Mouse (Mus musculus) hindbrain, embryonic 14.5 days (tissue): ENCODE measurements around the gene Psmg1. TPM values are rescaled to one million over a fixed set of nuclear protein-coding genes. Genes with fewer than 3 reads are reported as not detected.
"Not testable (repeated sequence)": the region's sequence is repeated elsewhere in the genome, so short reads cannot be mapped to it uniquely, and the experiment has no call there.

Experiments
- ATAC-seq: fragments of 200-750 bp; cut with Nextera tagmentation; 2 replicates; pipeline ENCODE4 v1.8.0; 2017; ENCODE audit warnings: moderate number of reproducible peaks, mild to moderate bottlenecking, moderate TSS enrichment, moderate library complexity; ENCODE audit not compliant: low FRiP score
- DNase-seq: peaks from one replicate; pipeline ENCODE4 v3.0.0-alpha.2; 2015; ENCODE audit warnings: low spot score
- H3K27ac ChIP-seq: fragments of 300-500 bp; sonication (generic); 2 replicates; pipeline ENCODE4 v1.5.1; 2014; ENCODE audit warnings: mild to moderate bottlenecking, moderate library complexity
- H3K27me3 ChIP-seq: fragments of 300-500 bp; sonication (generic); 2 replicates; pipeline ENCODE4 v1.6.1; 2014; ENCODE audit warnings: mild to moderate bottlenecking, low read length, mixed read lengths; ENCODE audit not compliant: control insufficient read depth, insufficient read depth
- H3K36me3 ChIP-seq: fragments of 300-500 bp; sonication (generic); replicated peaks from 2 replicates; pipeline ENCODE4 v1.6.1; 2014; ENCODE audit not compliant: control insufficient read depth, insufficient read depth
- H3K4me1 ChIP-seq: fragments of 300-500 bp; sonication (generic); replicated peaks from 2 replicates; pipeline ENCODE4 v1.6.1; 2014; ENCODE audit warnings: antibody characterized with exemption, low read length, mixed read lengths; ENCODE audit not compliant: control insufficient read depth, insufficient read depth
- H3K4me2 ChIP-seq: fragments of 300-500 bp; sonication (generic); replicated peaks from 2 replicates; pipeline ENCODE4 v1.6.1; 2014; ENCODE audit warnings: mild to moderate bottlenecking, moderate library complexity
- H3K4me3 ChIP-seq: fragments of 300-500 bp; sonication (generic); replicated peaks from 2 replicates; pipeline ENCODE4 v1.5.1; 2014; ENCODE audit warnings: mild to moderate bottlenecking, low read length
- H3K9ac ChIP-seq: fragments of 300-500 bp; sonication (generic); 2 replicates; pipeline ENCODE4 v1.6.1; 2014
- H3K9me3 ChIP-seq: fragments of 300-500 bp; sonication (generic); 2 replicates; pipeline ENCODE4 v1.6.1; 2016; ENCODE audit warnings: low read length; ENCODE audit not compliant: control insufficient read depth
- WGBS: fragments of 180-500 bp; shearing (Covaris S2); extraction: QIAGEN DNeasy Blood & Tissue Kit; methylation state at CpG from one replicate; pipeline ENCODE4 v1.1.7; 2014; 5-methylcytosine and 5-hydroxymethylcytosine counted together
- polyA plus RNA-seq: library from polyadenylated mRNA; unstranded; fragments of >200 nt; fragmentation: Nextera tagmentation; extraction: Ambion mirVana; gene quantifications from 2 replicates; pipeline ENCODE4 v1.2.1, GENCODE M21; 2014

Gene Psmg1
- polyA plus RNA-seq, 1 experiment from 2014 or later, result 67.7 TPM

DNA sequence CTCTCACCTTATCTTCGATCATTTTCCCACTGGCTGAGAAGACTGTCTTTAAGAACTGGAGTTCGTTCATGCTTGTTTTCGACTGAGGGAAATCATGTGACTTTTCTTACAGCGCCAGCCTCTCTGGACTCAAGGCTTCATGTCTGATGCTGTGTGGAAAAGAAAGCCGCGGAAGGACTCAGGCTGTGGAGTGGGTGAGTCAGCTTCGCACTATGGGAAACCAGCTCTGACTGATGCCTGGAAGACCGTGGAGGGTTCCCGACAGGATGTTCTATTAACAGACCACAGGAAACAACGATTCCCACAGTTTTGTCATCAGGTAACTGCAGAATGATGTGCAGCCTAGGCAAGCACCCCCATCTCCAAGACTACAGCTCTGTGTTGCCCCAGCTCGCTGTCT, 23.3 kb downstream of the Psmg1 start:
- H3K9ac ChIP-seq, result no peak overlapping the region
- DNase-seq (no peak), ATAC-seq (no peak)
- H3K4me1 ChIP-seq, result no peaks in the 10 kb centered on the region
- no peaks in the 10 kb centered on the region for H3K27me3 ChIP-seq
- H3K4me2 ChIP-seq, result no peak overlapping the region
- no peaks in the 10 kb centered on the region for H3K9me3 ChIP-seq
- no peak overlapping the region for H3K4me3 ChIP-seq
- H3K36me3 ChIP-seq, result no peaks in the 10 kb centered on the region
- no peak overlapping the region for H3K27ac ChIP-seq
- 88% methylated on average over 11 of the region's 11 CpGs for WGBS

DNA sequence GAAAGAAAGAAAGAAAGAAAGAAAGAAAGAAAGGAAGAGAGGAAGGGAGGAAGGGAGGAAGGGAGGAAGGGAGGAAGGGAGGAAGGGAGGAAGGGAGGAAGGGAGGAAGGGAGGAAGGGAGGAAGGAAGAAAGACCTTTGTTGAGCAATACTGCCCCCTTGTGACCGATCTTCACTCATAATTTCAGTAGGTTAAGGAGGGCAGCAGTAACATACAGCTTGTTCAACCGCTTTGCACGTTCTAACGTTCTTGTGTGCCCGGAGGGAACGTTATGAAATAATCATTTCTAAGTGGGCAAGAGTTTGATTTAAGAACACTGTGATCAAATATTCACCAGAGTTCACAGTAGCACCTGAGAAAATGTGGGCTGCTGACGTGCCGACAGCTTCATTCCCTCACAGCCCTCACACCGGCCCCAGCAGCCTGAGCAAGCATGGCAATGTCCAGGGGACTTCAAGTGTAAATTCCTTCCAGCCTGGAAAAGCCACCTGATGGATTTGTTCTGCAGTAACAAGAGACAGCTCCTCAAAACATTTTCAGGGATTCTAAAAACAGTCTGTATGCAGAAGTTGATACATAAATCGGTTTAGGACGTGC, 26.2 kb downstream of the Psmg1 start:
- H3K4me3 ChIP-seq, result no peak overlapping the region
- H3K9ac ChIP-seq, result no peak overlapping the region
- no peaks in the 10 kb centered on the region for H3K9me3 ChIP-seq
- no peaks in the 10 kb centered on the region for H3K4me1 ChIP-seq
- H3K4me2 ChIP-seq, result no peak overlapping the region
- no peaks in the 10 kb centered on the region for H3K27me3 ChIP-seq
- 64% methylated on average over 11 of the region's 11 CpGs for WGBS
- DNase-seq, result peak; percentile 65
- H3K27ac ChIP-seq, result no peak overlapping the region
- no peak for ATAC-seq
- H3K36me3 ChIP-seq, result no peaks in the 10 kb centered on the region

DNA sequence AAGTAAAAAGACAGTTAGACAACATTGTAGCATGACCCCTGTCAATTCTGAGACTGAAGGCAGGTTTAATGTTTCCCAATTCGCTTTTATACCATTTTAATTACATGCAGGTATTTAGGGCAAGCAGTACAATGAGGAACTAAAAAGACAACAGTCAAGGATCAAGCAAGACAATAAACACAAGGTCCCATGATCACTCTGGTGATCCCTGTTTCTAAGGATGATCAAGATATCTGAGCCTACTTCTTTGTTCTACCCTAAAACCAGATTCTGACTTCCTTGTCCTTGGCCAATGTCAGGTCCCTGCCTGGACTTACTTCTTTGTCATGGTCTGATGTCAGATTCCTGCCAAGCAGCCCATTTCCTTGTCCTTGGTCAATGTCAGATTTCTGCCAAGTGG, 29.3 kb downstream of the Psmg1 start:
- not testable (repeated sequence) for H3K27ac ChIP-seq, H3K4me2 ChIP-seq, H3K9me3 ChIP-seq, ATAC-seq, H3K4me3 ChIP-seq, H3K9ac ChIP-seq, H3K27me3 ChIP-seq, H3K4me1 ChIP-seq, DNase-seq, H3K36me3 ChIP-seq
- 66% methylated on average over 1 of the region's 1 CpGs for WGBS

DNA sequence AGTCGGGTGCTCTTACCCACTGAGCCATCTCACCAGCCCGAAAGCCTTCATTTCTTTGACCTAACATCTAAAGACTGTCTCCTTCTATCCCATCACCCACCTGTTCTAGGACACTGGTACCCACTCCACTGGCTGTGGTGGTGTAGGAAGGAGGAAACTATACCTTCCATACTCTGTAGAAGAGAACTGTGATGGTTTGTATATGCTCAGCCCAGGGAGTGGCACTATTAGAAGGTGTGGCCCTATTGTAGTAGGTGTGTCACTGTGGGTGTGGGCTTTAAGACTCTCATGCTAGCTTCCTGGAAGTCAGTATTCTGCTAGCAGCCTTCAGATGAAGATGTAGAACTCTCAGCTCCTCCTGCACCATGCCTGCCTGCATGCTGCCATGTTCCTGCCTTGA, 30.1 kb downstream of the Psmg1 start:
- not testable (repeated sequence) for H3K9ac ChIP-seq, H3K9me3 ChIP-seq, H3K36me3 ChIP-seq, ATAC-seq, H3K27me3 ChIP-seq, DNase-seq, H3K4me1 ChIP-seq, H3K4me2 ChIP-seq, H3K27ac ChIP-seq, H3K4me3 ChIP-seq
- 95% methylated on average over 2 of the region's 2 CpGs for WGBS

DNA sequence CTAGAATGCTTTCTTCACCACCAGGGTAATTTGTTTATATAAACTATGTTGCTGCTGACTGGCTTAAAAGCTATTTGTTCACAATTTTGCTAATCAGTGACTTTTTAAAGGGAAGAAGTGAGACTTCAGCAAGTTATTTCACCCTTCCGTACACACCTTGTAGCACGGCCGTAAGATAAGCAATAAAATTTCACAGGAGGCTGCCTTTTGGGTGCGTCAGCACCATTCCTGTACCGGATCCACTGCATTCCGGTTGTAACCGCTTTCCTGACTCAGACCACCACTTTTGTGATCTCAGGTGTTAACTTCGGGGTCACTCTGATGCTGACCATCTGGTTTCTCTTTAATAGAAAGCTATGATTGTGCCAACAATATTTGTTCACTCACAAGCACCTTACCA, 32.7 kb downstream of the Psmg1 start:
- Histone ChIP-seq H3K9me3 (no peaks in the 10 kb centered on the region), H3K4me3 (no peak overlapping the region), H3K27me3 (no peaks in the 10 kb centered on the region), H3K4me2 (no peak overlapping the region), H3K9ac (no peak overlapping the region), H3K4me1 (no peaks in the 10 kb centered on the region), H3K27ac (no peak overlapping the region), H3K36me3 (no peaks in the 10 kb centered on the region)
- ATAC-seq, result no peak
- WGBS, result 88% methylated on average over 8 of the region's 8 CpGs
- DNase-seq, result no peak

DNA sequence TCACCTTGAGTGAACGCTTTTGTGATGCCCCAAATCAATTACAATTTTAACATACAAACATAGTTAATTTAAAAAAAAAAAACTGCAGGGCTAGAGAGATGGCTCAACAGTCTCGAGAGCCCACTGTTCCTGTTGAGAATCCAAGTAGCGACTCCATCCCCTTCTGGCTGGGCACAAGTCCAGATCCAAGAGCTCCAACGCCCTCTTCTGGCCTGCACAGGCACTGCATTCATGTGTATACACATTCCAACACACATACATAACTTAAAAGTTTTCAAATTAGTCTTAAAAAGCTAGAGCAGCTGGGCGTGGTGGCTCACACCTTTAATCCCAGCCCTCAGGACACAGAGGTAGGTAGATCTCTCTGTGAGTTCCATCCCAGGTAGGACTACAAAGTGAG, 34.1 kb downstream of the Psmg1 start:
- H3K27ac ChIP-seq, result no peak overlapping the region
- no peaks in the 10 kb centered on the region for H3K4me1 ChIP-seq
- no peak overlapping the region for H3K4me2 ChIP-seq
- 73% methylated on average over 5 of the region's 5 CpGs for WGBS
- no peaks in the 10 kb centered on the region for H3K9me3 ChIP-seq
- no peaks in the 10 kb centered on the region for H3K27me3 ChIP-seq
- no peak overlapping the region for H3K9ac ChIP-seq
- H3K36me3 ChIP-seq, result no peaks in the 10 kb centered on the region
- no peak overlapping the region for H3K4me3 ChIP-seq
- ATAC-seq (no peak), DNase-seq (no peak)

DNA sequence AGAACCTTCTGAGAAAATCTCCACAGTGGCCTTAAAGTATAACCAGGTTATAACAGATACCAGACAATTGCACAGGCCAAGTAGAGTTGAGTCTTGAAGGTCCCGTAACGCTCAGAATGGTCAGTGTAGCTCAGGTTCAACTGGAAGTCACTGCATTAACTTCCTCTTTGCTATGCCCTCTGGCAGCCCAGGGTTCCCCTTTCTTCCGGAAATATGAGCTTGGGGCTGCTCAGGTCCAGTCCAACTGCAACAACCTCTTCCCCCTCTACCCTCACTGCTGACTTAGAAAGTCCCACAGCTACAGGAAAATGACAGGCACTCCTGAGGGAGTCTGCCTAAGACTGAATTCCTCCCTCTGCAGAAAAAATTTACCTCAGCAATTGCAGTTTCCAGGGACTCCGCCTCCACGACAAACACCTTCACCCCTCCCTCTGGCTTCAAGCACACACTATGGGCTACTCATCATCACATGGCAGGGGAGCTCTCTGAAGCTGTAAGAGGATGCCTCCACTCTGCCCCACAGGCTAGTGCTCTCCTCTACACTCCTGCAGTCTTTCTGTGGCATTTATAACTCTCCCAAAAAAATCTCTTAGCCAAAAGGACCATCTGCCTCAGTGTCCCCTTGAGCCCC, 34.9 kb downstream of the Psmg1 start:
- Histone ChIP-seq H3K4me3 (no peak overlapping the region), H3K9me3 (no peaks in the 10 kb centered on the region), H3K27ac (no peak overlapping the region), H3K36me3 (no peaks in the 10 kb centered on the region), H3K27me3 (no peaks in the 10 kb centered on the region), H3K4me2 (no peak overlapping the region), H3K4me1 (no peaks in the 10 kb centered on the region), H3K9ac (no peak overlapping the region)
- no peak for DNase-seq
- 80% methylated on average over 5 of the region's 5 CpGs for WGBS
- ATAC-seq, result no peak

DNA sequence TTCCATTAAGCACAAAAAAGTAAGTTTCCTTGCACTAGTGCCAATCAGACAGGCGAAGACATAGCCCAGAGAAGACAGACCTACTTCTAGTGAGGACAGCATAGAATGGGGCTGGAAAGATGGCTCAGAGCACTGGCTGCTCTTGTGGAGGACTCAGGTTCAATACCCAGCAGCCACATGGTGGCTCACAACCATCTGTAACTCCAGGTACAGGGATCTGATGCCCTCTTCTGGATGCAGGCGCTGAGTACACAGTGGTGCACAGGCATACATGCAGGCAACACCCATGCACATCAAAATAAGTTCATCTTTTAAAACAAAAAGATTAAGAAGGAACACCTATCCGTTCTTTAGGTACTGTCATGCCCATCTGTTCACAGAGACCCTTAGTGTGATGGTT, 36.4 kb downstream of the Psmg1 start:
- Histone ChIP-seq H3K36me3 (no peaks in the 10 kb centered on the region), H3K27ac (no peak overlapping the region), H3K4me3 (no peak overlapping the region), H3K4me1 (no peaks in the 10 kb centered on the region), H3K9me3 (no peaks in the 10 kb centered on the region), H3K4me2 (no peak overlapping the region), H3K27me3 (no peaks in the 10 kb centered on the region), H3K9ac (no peak overlapping the region)
- no peak for ATAC-seq
- no peak for DNase-seq
- 89% methylated on average over 3 of the region's 3 CpGs for WGBS

DNA sequence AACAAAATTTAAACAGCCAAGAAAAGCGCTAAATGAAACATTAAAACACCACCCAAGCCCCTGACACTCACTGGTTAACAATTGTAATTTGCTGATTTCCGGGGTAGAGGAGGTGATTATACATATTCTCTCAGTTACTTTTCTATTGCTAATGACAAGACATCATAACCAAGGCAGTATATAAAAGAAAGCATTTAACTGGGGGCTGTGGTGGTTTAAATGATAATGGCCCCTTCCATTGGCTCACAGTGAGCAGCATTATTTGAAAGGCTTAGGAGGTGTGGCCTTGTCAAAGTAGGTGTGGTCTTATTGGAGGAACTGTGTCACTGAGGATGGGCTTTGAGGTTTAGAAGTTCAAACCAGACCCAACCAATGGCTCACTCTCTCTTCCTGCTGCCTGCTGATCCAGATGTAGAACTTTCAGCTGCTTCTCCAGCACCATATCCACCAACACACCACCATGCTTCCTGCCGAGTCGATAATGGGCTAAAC, 37.6 kb downstream of the Psmg1 start:
- no peaks in the 10 kb centered on the region for H3K4me1 ChIP-seq
- no peaks in the 10 kb centered on the region for H3K27me3 ChIP-seq
- no peak overlapping the region for H3K4me3 ChIP-seq
- DNase-seq (no peak), ATAC-seq (no peak)
- H3K9me3 ChIP-seq, result no peaks in the 10 kb centered on the region
- no peak overlapping the region for H3K4me2 ChIP-seq
- no peaks in the 10 kb centered on the region for H3K36me3 ChIP-seq
- no peak overlapping the region for H3K27ac ChIP-seq
- WGBS, result 92% methylated on average over 4 of the region's 4 CpGs
- H3K9ac ChIP-seq, result no peak overlapping the region

DNA sequence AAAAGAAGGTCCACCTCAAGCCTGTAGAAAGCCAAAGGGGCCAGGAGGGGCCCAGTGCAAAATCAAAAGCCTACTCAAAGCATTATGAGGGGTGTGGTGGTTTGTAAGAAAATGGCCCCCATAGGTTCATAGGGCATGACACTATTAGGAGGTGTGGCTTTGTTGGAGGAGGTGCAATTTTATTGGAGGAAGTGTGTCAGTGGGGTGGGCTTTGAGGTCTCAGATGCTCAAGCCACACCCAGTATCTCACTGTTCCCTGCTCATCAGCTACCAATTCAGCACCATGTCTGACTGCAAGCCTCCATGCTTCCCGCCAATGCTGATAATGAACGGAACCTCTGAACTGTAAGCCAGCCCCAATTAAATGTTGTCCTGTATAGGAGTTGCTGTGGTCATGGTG, 39.3 kb downstream of the Psmg1 start:
- Histone ChIP-seq H3K9me3 (no peaks in the 10 kb centered on the region), H3K9ac (no peak overlapping the region), H3K36me3 (no peaks in the 10 kb centered on the region), H3K4me2 (no peak overlapping the region), H3K27me3 (no peaks in the 10 kb centered on the region), H3K4me1 (no peaks in the 10 kb centered on the region), H3K27ac (no peak overlapping the region), H3K4me3 (no peak overlapping the region)
- WGBS, result 100% methylated on average over 2 of the region's 2 CpGs
- DNase-seq, result no peak
- ATAC-seq, result no peak
